Mouse (Mus musculus) c-Kit-positive CD71-positive TER-119-negative erythroid progenitor cells, embryonic 14.5 days (primary cell): Measurements from ENCODE around the gene Ryr1.
A peak's percentile ranks its signal among the peaks of the same experiment; 100 is the strongest.
"Not testable (repeated sequence)": the region's sequence is repeated elsewhere in the genome, so short reads cannot be mapped to it uniquely, and the experiment has no call there.

Source experiments
- DNase-seq: peaks from one replicate; pipeline ENCODE4 v3.0.0-alpha.2; 2013; ENCODE audit warnings: low read depth

Ryr1 gene

GRCm38 (mm10) chr7:29084411-29084810, 40.6 kb downstream of the Ryr1 start:
- no peak for DNase-seq

- DNase-seq = no peak
Observed at GRCm38 (mm10) chr7:29079419-29079950, 45.5 kb downstream of the Ryr1 start.

GRCm38 (mm10) chr7:29076977-29077376, 48.0 kb downstream of the Ryr1 start:
- DNase-seq = no peak

- DNase-seq = no peak
Observed at GRCm38 (mm10) chr7:29075208-29075607, 49.8 kb downstream of the Ryr1 start.

GRCm38 (mm10) chr7:29072689-29073088, 52.3 kb downstream of the Ryr1 start:
- DNase-seq = no peak

GRCm38 (mm10) chr7:29071169-29071891, 53.6 kb downstream of the Ryr1 start:
- DNase-seq = no peak

- no peak for DNase-seq
Observed at GRCm38 (mm10) chr7:29070364-29071168, 54.4 kb downstream of the Ryr1 start.

GRCm38 (mm10) chr7:29067758-29068157, 57.2 kb downstream of the Ryr1 start:
- peak; percentile 33 for DNase-seq

GRCm38 (mm10) chr7:29063476-29063875, 61.5 kb downstream of the Ryr1 start:
- not testable (repeated sequence) for DNase-seq

GRCm38 (mm10) chr7:29061522-29062037, 63.4 kb downstream of the Ryr1 start:
- DNase-seq = no peak

- no peak for DNase-seq
Observed at GRCm38 (mm10) chr7:29059445-29059844, 65.5 kb downstream of the Ryr1 start.

GRCm38 (mm10) chr7:29052821-29053220, 72.2 kb downstream of the Ryr1 start:
- no peak for DNase-seq

- peak; percentile 49 for DNase-seq
Observed at GRCm38 (mm10) chr7:29050797-29051196, 74.2 kb downstream of the Ryr1 start.

- DNase-seq = no peak
Observed at GRCm38 (mm10) chr7:29048615-29049014, 76.4 kb downstream of the Ryr1 start.

GRCm38 (mm10) chr7:29048070-29048469, 76.9 kb downstream of the Ryr1 start:
- no peak for DNase-seq

GRCm38 (mm10) chr7:29046533-29046932, 78.4 kb downstream of the Ryr1 start:
- DNase-seq = no peak

- DNase-seq = no peak
Observed at GRCm38 (mm10) chr7:29044302-29044701, 80.7 kb downstream of the Ryr1 start.

- no peak for DNase-seq
Observed at GRCm38 (mm10) chr7:29043674-29044057, 81.3 kb downstream of the Ryr1 start.

- DNase-seq = no peak
Observed at GRCm38 (mm10) chr7:29043016-29043673, 81.8 kb downstream of the Ryr1 start.

- no peak for DNase-seq
Observed at GRCm38 (mm10) chr7:29041194-29041593, 83.8 kb downstream of the Ryr1 start.

- no peak for DNase-seq
Observed at GRCm38 (mm10) chr7:29039985-29040661, 84.9 kb downstream of the Ryr1 start.

GRCm38 (mm10) chr7:29039604-29039984, 85.4 kb downstream of the Ryr1 start:
- peak; percentile 98 for DNase-seq
